Mouse (Mus musculus): ENCODE data around the gene Mcpt2. TPM values are rescaled to one million over a fixed set of nuclear protein-coding genes. Genes with fewer than 3 reads are reported as not detected.

Mcpt2 gene
- polyA plus RNA-seq, 1 experiment from 2014 or later: not detected

DNA sequence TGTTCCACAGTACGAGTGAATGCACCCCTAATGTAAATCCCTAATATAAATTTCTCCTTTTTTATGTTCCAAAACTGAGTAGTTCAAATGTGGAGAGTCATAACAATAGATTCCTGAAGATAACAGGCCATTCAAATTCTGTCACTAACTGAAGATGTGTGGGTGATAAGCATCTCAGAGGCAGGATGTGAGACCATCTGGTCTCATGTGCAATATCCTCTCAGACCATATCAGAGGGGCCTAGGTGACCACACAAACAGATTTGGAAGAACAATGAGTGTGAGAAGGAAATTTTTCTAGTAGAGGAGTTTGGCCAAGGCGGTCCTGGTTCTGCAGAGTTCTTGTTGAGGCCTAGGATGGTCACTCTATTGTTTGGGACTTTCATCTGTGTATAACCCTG, 51.5 kb downstream of the Mcpt2 start:
- Histone ChIP-seq H3K27me3 (replicated peaks; ENCODE audit: insufficient read depth, low read length) (no peaks in the 10 kb centered on the region), H3K36me3 (ENCODE audit: insufficient read depth, low read length) (no peaks in the 10 kb centered on the region), H3K9ac (replicated peaks; ENCODE audit: low read depth) (no peak overlapping the region), H3K4me3 (ENCODE audit: low read depth, low read length) (no peak overlapping the region), H3K4me2 (replicated peaks; ENCODE audit: low read depth, low read length) (no peak overlapping the region), H3K27ac (ENCODE audit: low read length) (no peak overlapping the region), H3K9me3 (ENCODE audit: low read length) (no peaks in the 10 kb centered on the region), H3K4me1 (ENCODE audit: insufficient read depth, low read depth, low read length) (no peaks in the 10 kb centered on the region)
- TF ChIP-seq CTCF (IDR thresholded peaks at IDR 0.05): no peak
- TF ChIP-seq EP300 (IDR thresholded peaks at IDR 0.05): no peak
- WGBS: 51% methylated on average over 2 of the region's 2 CpGs
- ATAC-seq (no peak), DNase-seq (ENCODE audit: low spot score) (no peak)

Small RNAs within 50 kb of the gene (microRNA-seq; reads per million reads assigned to microRNA genes)
- gene Mir6949: not detected

Other genes with a start within 250 kb of the Mcpt2 start
- gene Nfatc4, start 218.9 kb upstream of the Mcpt2 start, polyA plus RNA-seq (2015; fragmentation: Nextera tagmentation; extraction: Ambion mirVana): 17.1 and 18.1 TPM in 2 replicates
- 4.2 and 4.7 TPM in 2 replicates for gene Nynrin, start 188.0 kb upstream of the Mcpt2 start, polyA plus RNA-seq (2015; fragmentation: Nextera tagmentation; extraction: Ambion mirVana)
- 0.26 and 0.44 TPM in 2 replicates for gene Cbln3, start 157.6 kb upstream of the Mcpt2 start, polyA plus RNA-seq (2015; fragmentation: Nextera tagmentation; extraction: Ambion mirVana)
- gene Khnyn, start 157.1 kb upstream of the Mcpt2 start, polyA plus RNA-seq (2015; fragmentation: Nextera tagmentation; extraction: Ambion mirVana): 10.1 and 11.7 TPM in 2 replicates
- gene Sdr39u1, start 141.7 kb upstream of the Mcpt2 start, polyA plus RNA-seq (2015; fragmentation: Nextera tagmentation; extraction: Ambion mirVana): 43.0 and 46.3 TPM in 2 replicates
- 7.6 and 10.4 TPM in 2 replicates for gene Cma1, start 97.4 kb upstream of the Mcpt2 start, polyA plus RNA-seq (2015; fragmentation: Nextera tagmentation; extraction: Ambion mirVana)
- gene Cma2, start 91.1 kb upstream of the Mcpt2 start, polyA plus RNA-seq (2015; fragmentation: Nextera tagmentation; extraction: Ambion mirVana): not detected in 2 replicates
- not detected in 2 replicates for gene Mcpt1, start 24.1 kb upstream of the Mcpt2 start, polyA plus RNA-seq (2015; fragmentation: Nextera tagmentation; extraction: Ambion mirVana)
- not detected in 2 replicates for gene Mcpt9, start 11.5 kb upstream of the Mcpt2 start, polyA plus RNA-seq (2015; fragmentation: Nextera tagmentation; extraction: Ambion mirVana)
- gene Mcpt4, start 20.3 kb downstream of the Mcpt2 start, polyA plus RNA-seq (2015; fragmentation: Nextera tagmentation; extraction: Ambion mirVana): 0.54 and 1.5 TPM in 2 replicates
- gene Mcpt8, start 43.2 kb downstream of the Mcpt2 start, polyA plus RNA-seq (2015; fragmentation: Nextera tagmentation; extraction: Ambion mirVana): 5.0 and 5.6 TPM in 2 replicates
- 0.29 and 0.31 TPM in 2 replicates for gene Ctsg, start 60.5 kb downstream of the Mcpt2 start, polyA plus RNA-seq (2015; fragmentation: Nextera tagmentation; extraction: Ambion mirVana)
- gene Gzme, start 78.6 kb downstream of the Mcpt2 start, polyA plus RNA-seq (2015; fragmentation: Nextera tagmentation; extraction: Ambion mirVana): not detected in 2 replicates
- gene Gzmd, start 90.6 kb downstream of the Mcpt2 start, polyA plus RNA-seq (2015; fragmentation: Nextera tagmentation; extraction: Ambion mirVana): not detected in 2 replicates
- not detected in 2 replicates for gene Gzmg, start 117.5 kb downstream of the Mcpt2 start, polyA plus RNA-seq (2015; fragmentation: Nextera tagmentation; extraction: Ambion mirVana)
- not detected in 2 replicates for gene Gzmn, start 132.6 kb downstream of the Mcpt2 start, polyA plus RNA-seq (2015; fragmentation: Nextera tagmentation; extraction: Ambion mirVana)
- gene Gzmf, start 169.4 kb downstream of the Mcpt2 start, polyA plus RNA-seq (2015; fragmentation: Nextera tagmentation; extraction: Ambion mirVana): not detected in 2 replicates
- not detected in 2 replicates for gene Gzmc, start 192.6 kb downstream of the Mcpt2 start, polyA plus RNA-seq (2015; fragmentation: Nextera tagmentation; extraction: Ambion mirVana)
- 1.4 TPM in 2 replicates for gene Gzmb, start 220.2 kb downstream of the Mcpt2 start, polyA plus RNA-seq (2015; fragmentation: Nextera tagmentation; extraction: Ambion mirVana)